Mouse (Mus musculus) layer of hippocampus, adult 9-11 months (tissue): ENCODE measurements around the gene Atcay.
"Not testable (repeated sequence)": the region's sequence is repeated elsewhere in the genome, so short reads cannot be mapped to it uniquely, and the experiment has no call there.

Source experiments
- DNase-seq: peaks from one replicate; pipeline ENCODE4 v3.0.0; 2022

The Atcay gene

GRCm38 (mm10) chr10:81177958-81178712, 52.5 kb downstream of the Atcay start:
- no peak for DNase-seq

- no peak for DNase-seq
Observed at GRCm38 (mm10) chr10:81177491-81177925, 53.1 kb downstream of the Atcay start.

- peak; percentile 98 for DNase-seq
Observed at GRCm38 (mm10) chr10:81176466-81177271, 54.0 kb downstream of the Atcay start, which contains the start of gene Eef2. Eef2 (plus strand) TSS chr10:81176631.

GRCm38 (mm10) chr10:81175936-81176465, 54.6 kb downstream of the Atcay start:
- DNase-seq = no peak

- DNase-seq = not testable (repeated sequence)
Observed at GRCm38 (mm10) chr10:81175345-81175701, 55.3 kb downstream of the Atcay start.

- DNase-seq = peak; percentile 85
Observed at GRCm38 (mm10) chr10:81174617-81175344, 55.9 kb downstream of the Atcay start.

GRCm38 (mm10) chr10:81173132-81173531, 57.5 kb downstream of the Atcay start:
- peak; percentile 77 for DNase-seq

- not testable (repeated sequence) for DNase-seq
Observed at GRCm38 (mm10) chr10:81169411-81169900, 61.2 kb downstream of the Atcay start.

- DNase-seq = peak; percentile 87
Observed at GRCm38 (mm10) chr10:81168521-81169244, 62.0 kb downstream of the Atcay start.

- no peak for DNase-seq
Observed at GRCm38 (mm10) chr10:81168087-81168431, 62.6 kb downstream of the Atcay start.

GRCm38 (mm10) chr10:81167200-81168086, 63.2 kb downstream of the Atcay start, which contains the start of gene Pias4:
Pias4 (minus strand) TSS chr10:81167923.
- peak; percentile 100 for DNase-seq

- no peak for DNase-seq
Observed at GRCm38 (mm10) chr10:81165118-81165517, 65.5 kb downstream of the Atcay start.

GRCm38 (mm10) chr10:81162318-81162652, 68.3 kb downstream of the Atcay start:
- no peak for DNase-seq

- no peak for DNase-seq
Observed at GRCm38 (mm10) chr10:81161602-81162317, 68.9 kb downstream of the Atcay start.

GRCm38 (mm10) chr10:81154736-81155135, 75.9 kb downstream of the Atcay start:
- no peak for DNase-seq
